Mouse (Mus musculus) midbrain, embryonic 16.5 days (tissue): Measurements from ENCODE around the gene Kdm2b. TPM values are rescaled to one million over a fixed set of nuclear protein-coding genes. Genes with fewer than 3 reads are reported as not detected.

Experiments
- ATAC-seq: fragments of 200-750 bp; cut with Nextera tagmentation; 2 replicates; pipeline ENCODE4 v1.8.0; 2017; ENCODE audit warnings: moderate TSS enrichment
- H3K27ac ChIP-seq: fragments of 300-500 bp; sonication (generic); 2 replicates; pipeline ENCODE4 v1.5.1; 2014; ENCODE audit warnings: mild to moderate bottlenecking, low read length, mixed read lengths
- H3K27me3 ChIP-seq: fragments of 300-500 bp; sonication (generic); 2 replicates; pipeline ENCODE4 v1.6.1; 2014; ENCODE audit warnings: low read depth, low read length, mixed read lengths; ENCODE audit not compliant: control insufficient read depth, insufficient read depth
- H3K36me3 ChIP-seq: fragments of 300-500 bp; sonication (generic); 2 replicates; pipeline ENCODE4 v1.6.1; 2014; ENCODE audit warnings: mild to moderate bottlenecking, low read length, moderate library complexity, mixed read lengths; ENCODE audit not compliant: control insufficient read depth, insufficient read depth
- H3K4me1 ChIP-seq: fragments of 300-500 bp; sonication (generic); 2 replicates; pipeline ENCODE4 v1.6.1; 2014; ENCODE audit warnings: mild to moderate bottlenecking, low read length, mixed read lengths; ENCODE audit not compliant: control insufficient read depth, insufficient read depth
- H3K4me2 ChIP-seq: fragments of 300-500 bp; sonication (generic); 2 replicates; pipeline ENCODE4 v1.6.1; 2014; ENCODE audit warnings: mild to moderate bottlenecking, low read length, mixed read lengths
- H3K4me3 ChIP-seq: fragments of 300-500 bp; sonication (generic); 2 replicates; pipeline ENCODE4 v1.5.1; 2014; ENCODE audit warnings: low read depth, mild to moderate bottlenecking, low read length, moderate library complexity, mixed read lengths
- H3K9ac ChIP-seq: fragments of 300-500 bp; sonication (generic); 2 replicates; pipeline ENCODE4 v1.6.1; 2014; ENCODE audit warnings: low read depth, low read length, mixed read lengths
- H3K9me3 ChIP-seq: fragments of 300-500 bp; sonication (generic); replicated peaks from 2 replicates; pipeline ENCODE4 v1.6.1; 2014; ENCODE audit warnings: mild to moderate bottlenecking, low read length, mixed read lengths; ENCODE audit not compliant: control insufficient read depth, poor library complexity, severe bottlenecking
- WGBS: fragments of 180-500 bp; shearing (Covaris S2); extraction: QIAGEN DNeasy Blood & Tissue Kit; methylation state at CpG from one replicate; pipeline ENCODE4 v1.1.7; 2014; 5-methylcytosine and 5-hydroxymethylcytosine counted together
- polyA plus RNA-seq: library from polyadenylated mRNA; unstranded; fragments of >200 nt; fragmentation: Nextera tagmentation; extraction: Ambion mirVana; gene quantifications from 2 replicates; pipeline ENCODE4 v1.2.1, GENCODE M21; 2015

The Kdm2b gene
- polyA plus RNA-seq, 1 experiment from 2014 or later, result 117 TPM

DNA sequence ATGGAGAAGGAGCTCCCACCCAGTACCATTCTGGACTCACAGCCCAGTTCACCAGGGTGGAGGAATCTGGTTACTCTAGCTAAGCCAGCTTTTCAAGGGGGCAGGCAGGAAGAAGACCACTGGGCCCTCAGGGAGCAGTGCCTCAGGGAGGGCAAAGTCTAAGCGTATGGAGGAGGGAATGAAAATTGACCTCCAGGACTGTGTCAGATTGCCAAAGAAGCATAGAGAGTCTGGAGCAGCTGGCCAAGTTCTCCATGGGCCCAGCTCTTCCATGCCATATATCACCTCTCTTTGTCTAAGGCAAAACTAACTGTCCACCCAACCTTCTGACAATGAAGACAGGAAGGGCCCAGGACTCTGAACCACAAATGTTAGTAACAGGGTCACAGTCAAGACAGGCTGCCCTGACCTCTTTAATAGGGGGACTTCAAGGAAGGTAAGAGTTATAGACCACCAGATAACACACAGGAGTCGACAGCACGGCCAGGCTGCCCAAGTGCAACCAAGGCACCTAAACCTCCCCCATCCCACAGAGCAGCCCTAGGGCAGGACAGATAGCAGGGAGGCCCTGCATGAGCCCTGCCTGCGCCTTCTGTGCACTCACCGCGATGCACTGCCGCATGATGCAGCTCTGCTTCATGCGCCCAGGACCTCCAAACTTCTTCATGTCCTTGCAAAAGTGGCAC lies 101.6 kb downstream of the Kdm2b start:
- ATAC-seq, result no peak
- Histone ChIP-seq H3K4me3 (no peak overlapping the region), H3K36me3 (no peaks in the 10 kb centered on the region), H3K27ac (no peak overlapping the region), H3K9me3 (no peaks in the 10 kb centered on the region), H3K4me2 (no peak overlapping the region), H3K27me3 (no peaks in the 10 kb centered on the region), H3K4me1 (peaks cover 3% of the 10 kb centered on the region), H3K9ac (no peak overlapping the region)
- WGBS, result 87% methylated on average over 8 of the region's 8 CpGs

DNA sequence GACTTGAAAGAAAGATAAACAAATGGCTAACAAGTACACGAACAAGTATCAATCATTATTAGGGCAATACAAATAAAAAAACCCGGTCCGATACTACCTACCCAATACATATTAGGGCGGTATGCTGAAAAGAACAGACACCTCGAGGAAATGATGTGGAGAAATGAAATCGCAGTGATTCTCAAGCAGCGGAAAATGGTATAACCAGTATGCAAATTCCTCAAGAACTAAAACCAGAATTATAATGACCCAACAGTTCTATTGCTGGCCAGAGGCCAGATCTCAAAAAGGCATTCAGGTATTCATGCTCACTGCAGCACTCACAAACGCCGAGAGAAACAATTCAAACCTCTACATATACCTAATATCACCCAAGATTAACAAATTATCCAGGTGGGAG lies 102.6 kb downstream of the Kdm2b start:
- H3K4me2 ChIP-seq, result no peak overlapping the region
- no peaks in the 10 kb centered on the region for H3K27me3 ChIP-seq
- no peak overlapping the region for H3K27ac ChIP-seq
- WGBS, result 84% methylated on average over 9 of the region's 9 CpGs
- H3K9ac ChIP-seq, result no peak overlapping the region
- H3K4me3 ChIP-seq, result no peak overlapping the region
- peaks cover 3% of the 10 kb centered on the region; the same call in 1 of the 2 replicates for H3K36me3 ChIP-seq
- ATAC-seq, result no peak
- H3K9me3 ChIP-seq, result no peaks in the 10 kb centered on the region
- H3K4me1 ChIP-seq, result peaks cover 3% of the 10 kb centered on the region

- no peak overlapping the region for H3K4me3 ChIP-seq
- no peak for ATAC-seq
- H3K4me2 ChIP-seq, result no peak overlapping the region
- H3K4me1 ChIP-seq, result peaks cover 3% of the 10 kb centered on the region
- H3K36me3 ChIP-seq, result peaks cover 10% of the 10 kb centered on the region; the same call in 1 of the 2 replicates
- H3K27ac ChIP-seq, result no peak overlapping the region
- no peaks in the 10 kb centered on the region for H3K9me3 ChIP-seq
- no peak overlapping the region for H3K9ac ChIP-seq
- H3K27me3 ChIP-seq, result no peaks in the 10 kb centered on the region
- 95% methylated on average over 7 of the region's 7 CpGs for WGBS
Observed at GRCm38 (mm10) chr5:122884594-122885348, 104.9 kb downstream of the Kdm2b start.

GRCm38 (mm10) chr5:122883652-122884235 lies 105.9 kb downstream of the Kdm2b start:
- no peak for ATAC-seq
- Histone ChIP-seq H3K4me3 (no peak overlapping the region), H3K4me1 (peaks cover 3% of the 10 kb centered on the region), H3K36me3 (peaks cover 14% of the 10 kb centered on the region; the same call in 1 of the 2 replicates), H3K27me3 (no peaks in the 10 kb centered on the region), H3K9ac (no peak overlapping the region), H3K9me3 (no peaks in the 10 kb centered on the region), H3K4me2 (no peak overlapping the region), H3K27ac (no peak overlapping the region)
- WGBS, result 59% methylated on average over 2 of the region's 2 CpGs

- no peak overlapping the region for H3K9ac ChIP-seq
- 89% methylated on average over 9 of the region's 9 CpGs for WGBS
- H3K36me3 ChIP-seq, result peaks cover 14% of the 10 kb centered on the region; the same call in 1 of the 2 replicates
- no peak overlapping the region for H3K4me3 ChIP-seq
- H3K9me3 ChIP-seq, result no peaks in the 10 kb centered on the region
- no peaks in the 10 kb centered on the region for H3K27me3 ChIP-seq
- H3K4me1 ChIP-seq, result peaks cover 3% of the 10 kb centered on the region
- ATAC-seq, result no peak
- no peak overlapping the region for H3K27ac ChIP-seq
- H3K4me2 ChIP-seq, result no peak overlapping the region
Observed at GRCm38 (mm10) chr5:122883237-122883636, 106.4 kb downstream of the Kdm2b start.

- no peak overlapping the region for H3K4me3 ChIP-seq
- no peaks in the 10 kb centered on the region for H3K27me3 ChIP-seq
- no peak overlapping the region for H3K9ac ChIP-seq
- H3K27ac ChIP-seq, result no peak overlapping the region
- WGBS, result 93% methylated on average over 18 of the region's 18 CpGs
- no peak for ATAC-seq
- H3K4me1 ChIP-seq, result peaks cover 3% of the 10 kb centered on the region
- peaks cover 19% of the 10 kb centered on the region for H3K36me3 ChIP-seq
- no peaks in the 10 kb centered on the region for H3K9me3 ChIP-seq
- H3K4me2 ChIP-seq, result no peak overlapping the region
Observed at GRCm38 (mm10) chr5:122882256-122883050, 107.2 kb downstream of the Kdm2b start.

DNA sequence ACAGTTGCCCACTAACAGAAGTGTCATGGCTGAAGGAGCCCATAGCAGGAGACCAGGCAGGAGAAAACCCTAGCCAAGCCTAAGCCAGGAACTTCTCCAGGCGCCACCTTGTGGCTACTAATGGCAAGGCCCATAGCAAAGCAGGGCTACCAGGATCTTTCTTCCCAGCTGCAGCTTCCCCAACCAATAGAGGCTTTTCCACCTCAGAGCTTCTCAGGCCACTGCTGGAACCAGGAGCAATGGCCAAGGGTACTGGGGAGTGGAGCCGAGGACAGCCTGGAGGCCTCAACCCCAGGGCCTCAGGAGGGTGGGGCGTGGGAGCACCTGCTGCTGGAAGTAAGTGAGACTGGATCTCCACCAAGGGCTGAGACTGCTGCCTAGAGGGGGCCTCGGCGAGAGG lies 108.3 kb downstream of the Kdm2b start:
- H3K36me3 ChIP-seq, result peaks cover 22% of the 10 kb centered on the region

DNA sequence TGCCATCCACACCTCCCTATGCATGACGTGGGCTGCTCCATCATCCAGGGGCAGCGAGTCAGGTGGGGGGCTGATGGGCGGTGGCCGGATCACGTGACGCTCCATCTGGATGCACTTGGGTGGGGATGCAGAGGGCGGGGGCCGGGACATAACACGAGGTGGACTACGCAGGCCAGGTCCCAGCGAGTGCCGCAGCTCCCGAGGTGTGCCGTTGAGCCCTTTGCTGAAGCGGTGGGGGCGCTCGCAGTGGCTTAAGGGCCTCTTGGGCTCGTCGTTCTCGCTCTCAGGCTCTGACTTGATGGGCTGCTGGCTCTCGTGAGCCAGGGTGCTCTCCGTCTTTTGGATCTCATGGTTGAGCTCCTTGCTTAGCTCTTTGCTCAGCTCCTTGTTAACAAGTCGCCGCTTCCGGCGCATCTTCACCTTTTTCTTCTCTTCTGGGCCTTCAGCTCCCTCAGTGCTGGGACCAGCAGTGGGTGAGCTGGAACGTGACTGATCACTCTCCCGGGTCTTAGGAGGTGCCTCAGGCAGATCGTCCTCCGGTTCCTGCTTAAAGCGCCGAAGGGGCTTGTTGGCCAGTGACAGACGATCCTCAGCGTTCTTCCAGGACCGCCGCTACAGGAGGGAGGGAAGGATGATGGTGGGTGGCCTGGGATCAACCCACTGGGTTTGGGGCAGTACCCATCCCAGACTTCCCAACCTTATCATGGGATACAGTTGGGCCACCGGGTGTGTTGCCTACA lies 109.2 kb downstream of the Kdm2b start:
- ATAC-seq, result no peak
- no peak overlapping the region for H3K9ac ChIP-seq
- no peak overlapping the region for H3K27ac ChIP-seq
- H3K4me1 ChIP-seq, result no peaks in the 10 kb centered on the region
- WGBS, result 94% methylated on average over 37 of the region's 37 CpGs
- no peak overlapping the region for H3K4me3 ChIP-seq
- H3K9me3 ChIP-seq, result no peaks in the 10 kb centered on the region
- H3K36me3 ChIP-seq, result peaks cover 22% of the 10 kb centered on the region
- no peak overlapping the region for H3K4me2 ChIP-seq
- no peaks in the 10 kb centered on the region for H3K27me3 ChIP-seq

More for the DNA sequence above, 108.3 kb downstream of the Kdm2b start:
- Histone ChIP-seq H3K9me3 (no peaks in the 10 kb centered on the region), H3K4me1 (no peaks in the 10 kb centered on the region), H3K27me3 (no peaks in the 10 kb centered on the region), H3K4me2 (no peak overlapping the region), H3K4me3 (no peak overlapping the region), H3K9ac (no peak overlapping the region), H3K27ac (no peak overlapping the region)
- ATAC-seq, result peak; percentile 73; the same call in 1 of the 2 replicates
- WGBS, result 58% methylated on average over 5 of the region's 5 CpGs
